Mouse (Mus musculus) midbrain, embryonic 14.5 days (tissue): Measurements from ENCODE around the gene Gm11564. TPM values are rescaled to one million over a fixed set of nuclear protein-coding genes. Genes with fewer than 3 reads are reported as not detected.

Experiments used
- polyA plus RNA-seq: library from polyadenylated mRNA; unstranded; fragments of >200 nt; fragmentation: Nextera tagmentation; extraction: Ambion mirVana; gene quantifications from 2 replicates; pipeline ENCODE4 v1.2.1, GENCODE M21; 2014

The Gm11564 gene
- polyA plus RNA-seq, 1 experiment from 2014 or later, result not detected

Other genes starting within 250 kb of the Gm11564 start
- not detected in 2 replicates for gene Krtap3-1, start 249.0 kb downstream of the Gm11564 start, polyA plus RNA-seq
- not detected in 2 replicates for gene Krtap1-5, start 234.7 kb downstream of the Gm11564 start, polyA plus RNA-seq
- gene Krtap1-4, start 232.0 kb downstream of the Gm11564 start, polyA plus RNA-seq, result not detected in 2 replicates
- gene Krtap1-3, start 224.3 kb downstream of the Gm11564 start, polyA plus RNA-seq, result not detected in 2 replicates
- gene Krtap9-3, start 217.6 kb downstream of the Gm11564 start, polyA plus RNA-seq, result not detected in 2 replicates
- gene Gm11938, start 212.4 kb downstream of the Gm11564 start, polyA plus RNA-seq, result not detected in 2 replicates
- gene Gm11937, start 205.5 kb downstream of the Gm11564 start, polyA plus RNA-seq, result not detected in 2 replicates
- gene Krtap2-4, start 200.8 kb downstream of the Gm11564 start, polyA plus RNA-seq, result not detected in 2 replicates
- not detected in 2 replicates for gene Gm11562, start 195.2 kb downstream of the Gm11564 start, polyA plus RNA-seq
- not detected in 2 replicates for gene Krtap4-1, start 187.4 kb downstream of the Gm11564 start, polyA plus RNA-seq
- not detected in 2 replicates for gene Krtap4-2, start 180.6 kb downstream of the Gm11564 start, polyA plus RNA-seq
- gene Krtap4-7, start 171.6 kb downstream of the Gm11564 start, polyA plus RNA-seq, result not detected in 2 replicates
- not detected in 2 replicates for gene Gm11555, start 165.4 kb downstream of the Gm11564 start, polyA plus RNA-seq
- not detected in 2 replicates for gene Gm11563, start 156.7 kb downstream of the Gm11564 start, polyA plus RNA-seq
- gene Krtap4-6, start 149.7 kb downstream of the Gm11564 start, polyA plus RNA-seq, result not detected in 2 replicates
- gene Gm14190, start 124.9 kb downstream of the Gm11564 start, polyA plus RNA-seq, result not detected in 2 replicates
- not detected in 2 replicates for gene Gm14180, start 81.4 kb downstream of the Gm11564 start, polyA plus RNA-seq
- gene Gm11595, start 42.8 kb downstream of the Gm11564 start, polyA plus RNA-seq, result not detected in 2 replicates
- not detected in 2 replicates for gene Krtap4-8, start 35.0 kb downstream of the Gm11564 start, polyA plus RNA-seq
- gene Krtap4-9, start 30.5 kb downstream of the Gm11564 start, polyA plus RNA-seq, result not detected in 2 replicates
- not detected in 2 replicates for gene Gm11596, start 22.2 kb downstream of the Gm11564 start, polyA plus RNA-seq
- not detected in 2 replicates for gene Gm11569, start 16.7 kb downstream of the Gm11564 start, polyA plus RNA-seq
- not detected in 2 replicates for gene Gm11554, start 11.2 kb downstream of the Gm11564 start, polyA plus RNA-seq
- gene Krtap4-13, start 5.8 kb downstream of the Gm11564 start, polyA plus RNA-seq, result not detected in 2 replicates
- not detected in 2 replicates for gene 2300003K06Rik, start 22.4 kb upstream of the Gm11564 start, polyA plus RNA-seq
- gene Krtap4-16, start 35.9 kb upstream of the Gm11564 start, polyA plus RNA-seq, result not detected in 2 replicates
- gene Gm11568, start 42.3 kb upstream of the Gm11564 start, polyA plus RNA-seq, result not detected in 2 replicates
- gene Gm11559, start 48.8 kb upstream of the Gm11564 start, polyA plus RNA-seq, result not detected in 2 replicates
- gene Krtap9-1, start 57.7 kb upstream of the Gm11564 start, polyA plus RNA-seq, result not detected in 2 replicates
- not detected in 2 replicates for gene Gm11567, start 63.5 kb upstream of the Gm11564 start, polyA plus RNA-seq
- not detected in 2 replicates for gene Krtap31-1, start 92.3 kb upstream of the Gm11564 start, polyA plus RNA-seq
- gene Gm11565, start 99.1 kb upstream of the Gm11564 start, polyA plus RNA-seq, result not detected in 2 replicates
- gene Krtap31-2, start 120.6 kb upstream of the Gm11564 start, polyA plus RNA-seq, result not detected in 2 replicates
- not detected in 2 replicates for gene Krtap9-5, start 132.8 kb upstream of the Gm11564 start, polyA plus RNA-seq
- not detected in 2 replicates for gene Krtap29-1, start 163.4 kb upstream of the Gm11564 start, polyA plus RNA-seq
- not detected in 2 replicates for gene Krtap16-1, start 170.9 kb upstream of the Gm11564 start, polyA plus RNA-seq
- gene Krtap17-1, start 178.3 kb upstream of the Gm11564 start, polyA plus RNA-seq, result 0.61 TPM in 1 of 2 replicates, not detected in the other
- gene Krt33a, start 200.5 kb upstream of the Gm11564 start, polyA plus RNA-seq, result not detected in 2 replicates
- gene Krt33b, start 214.2 kb upstream of the Gm11564 start, polyA plus RNA-seq, result not detected in 2 replicates
- not detected in 2 replicates for gene Krt34, start 225.9 kb upstream of the Gm11564 start, polyA plus RNA-seq
- gene Krt31, start 234.9 kb upstream of the Gm11564 start, polyA plus RNA-seq, result not detected in 2 replicates